13 mouse cellular contexts compared by ENCODE assay signal in the genomic region with DNA sequence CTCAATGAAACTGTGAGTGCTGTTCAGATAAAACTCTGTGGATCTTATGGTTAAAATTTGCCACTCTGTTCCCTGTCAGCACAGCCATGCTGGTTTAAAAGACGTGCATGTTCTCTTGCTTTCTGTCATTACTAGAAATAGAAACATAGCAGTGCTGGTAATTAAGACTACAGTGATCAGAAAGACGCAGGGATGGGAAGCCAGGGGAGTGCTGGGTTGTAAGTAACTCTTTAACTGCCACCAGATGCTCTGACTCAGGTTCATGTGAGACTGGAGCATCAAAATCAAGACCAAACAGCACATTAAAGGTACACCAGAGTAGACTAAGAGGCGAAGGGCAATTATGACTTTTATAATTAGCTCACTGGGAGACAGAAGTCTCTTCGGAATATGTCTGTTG.
"Had no signal": no experiment of that assay in that cellular context is flagged by ENCODE, and none has a peak within 500 bp of the region (broad histone marks: within the 10 kb centered on the region; RNA-seq: fewer than 3 reads in every experiment).

No protein-coding gene starts in this region.

- ATAC-seq: midbrain, embryonic 16.5 days had no signal

- H3K4me1 ChIP-seq: limb, embryonic 13.5 days; midbrain, embryonic 12.5 days had no signal

- H3K9me3 ChIP-seq: limb, embryonic 13.5 days; midbrain, embryonic 12.5 days had no signal

- H3K27me3 ChIP-seq: limb, embryonic 13.5 days; midbrain, embryonic 12.5 days had no signal

- H3K27ac ChIP-seq: kidney, postnatal 0 days; limb, embryonic 13.5 days; liver, embryonic 14.5 days; midbrain, embryonic 12.5 days had no signal

- DNase-seq: kidney, postnatal 36 days; left cerebral cortex, postnatal 4 days; lung, adult 18-20 months; retina, postnatal 1 day; right cerebral cortex, postnatal 4 days; spleen, adult 18-20 months; thymus, adult 18-20 months; thymus, postnatal 14 days had no signal

- H3K4me2 ChIP-seq: limb, embryonic 13.5 days; midbrain, embryonic 12.5 days had no signal

- H3K4me3 ChIP-seq: limb, embryonic 13.5 days; midbrain, embryonic 12.5 days had no signal

- H3K9ac ChIP-seq: limb, embryonic 13.5 days; liver, embryonic 14.5 days; midbrain, embryonic 12.5 days had no signal
